Mouse (Mus musculus) MEL (cell line): Measurements from ENCODE around the gene Socs7.

ENCODE experiments used
- CHD2 ChIP-seq: IDR thresholded peaks from 2 replicates; pipeline ENCODE4 v1.6.1; 2011; ENCODE audit warnings: low read length, improper control_type of control experiment
- CTCF ChIP-seq, 3 experiments: IDR thresholded peaks in 2 of 3; conservative IDR thresholded peaks in 1 of 3; 2 replicates each; pipeline ENCODE4 v1.5.1; 2011 to 2012; ENCODE audit warnings: low read length in 3 of 3, low read depth in 2 of 3, mild to moderate bottlenecking in 2 of 3, improper control_type of control experiment in 1 of 3, inconsistent platforms in 1 of 3, mixed read lengths in 1 of 3, moderate library complexity in 1 of 3; ENCODE audit not compliant: control insufficient read depth in 1 of 3, insufficient read depth in 1 of 3, poor library complexity in 1 of 3, severe bottlenecking in 1 of 3
- EP300 ChIP-seq, 2 experiments: IDR thresholded peaks; 2 replicates each; pipeline ENCODE4 v1.6.1; 2011; ENCODE audit warnings: improper control_type of control experiment in 2 of 2, low read length in 2 of 2, low read depth in 1 of 2, mild to moderate bottlenecking in 1 of 2
- HCFC1 ChIP-seq: IDR thresholded peaks from 2 replicates; pipeline ENCODE4 v1.6.1; 2012; ENCODE audit warnings: low read depth, mild to moderate bottlenecking, inconsistent platforms, low read length, improper control_type of control experiment, moderate library complexity
- JUND ChIP-seq: IDR thresholded peaks from 2 replicates; pipeline ENCODE4 v1.6.1; 2011; ENCODE audit warnings: low read depth, mild to moderate bottlenecking, improper control_type of control experiment, low read length
- KAT2A ChIP-seq: conservative IDR thresholded peaks from 2 replicates; pipeline ENCODE4 v1.6.1; 2012; ENCODE audit warnings: low read depth, low read length, improper control_type of control experiment, inconsistent platforms
- MAX ChIP-seq: IDR thresholded peaks from 2 replicates; pipeline ENCODE4 v1.6.1; 2011; ENCODE audit warnings: low read length, improper control_type of control experiment
- MAZ ChIP-seq: IDR thresholded peaks from 2 replicates; pipeline ENCODE4 v1.6.1; 2012; ENCODE audit warnings: low read depth, mild to moderate bottlenecking, inconsistent platforms, low read length, improper control_type of control experiment
- POLR2A ChIP-seq, 2 experiments: IDR thresholded peaks; 2 replicates each; pipeline ENCODE4 v1.6.1; 2011 to 2012; ENCODE audit warnings: low read length in 2 of 2, mild to moderate bottlenecking in 2 of 2, control low read depth in 1 of 2, improper control_type of control experiment in 1 of 2, low read depth in 1 of 2, moderate library complexity in 1 of 2; ENCODE audit not compliant: control insufficient read depth in 1 of 2, insufficient read depth in 1 of 2, poor library complexity in 1 of 2
- POLR2AphosphoS2 ChIP-seq: IDR thresholded peaks from 2 replicates; pipeline ENCODE4 v1.6.1; 2011; ENCODE audit warnings: low read length, improper control_type of control experiment
- RAD21 ChIP-seq: IDR thresholded peaks from 2 replicates; pipeline ENCODE4 v1.6.1; 2011; ENCODE audit warnings: mild to moderate bottlenecking, low read depth, low read length, improper control_type of control experiment
- USF1 ChIP-seq: IDR thresholded peaks from 2 replicates; pipeline ENCODE4 v1.6.1; 2014; ENCODE audit warnings: low read depth, mild to moderate bottlenecking, inconsistent platforms, low read length, improper control_type of control experiment, moderate library complexity
- ZMIZ1 ChIP-seq: IDR thresholded peaks from 2 replicates; pipeline ENCODE4 v1.6.1; 2012; ENCODE audit warnings: low read depth, mild to moderate bottlenecking, inconsistent platforms, low read length, improper control_type of control experiment, moderate library complexity

- TF ChIP-seq CHD2 (no peak), CTCF (IDR thresholded peaks at IDR 0.05 in 2 of 3, conservative IDR thresholded peaks at IDR 0.05 in 1 of 3; ENCODE audit: control insufficient read depth in 1 of 3, insufficient read depth in 1 of 3, low read depth in 2 of 3, low read length in 3 of 3, poor library complexity in 1 of 3, severe bottlenecking in 1 of 3) (no peak), KAT2A (no peak; the same call in 1 of the 2 replicates), POLR2AphosphoS2 (peak; percentile 89), POLR2A (IDR thresholded peaks at IDR 0.05; ENCODE audit: control insufficient read depth in 1 of 2, insufficient read depth in 1 of 2, low read depth in 1 of 2, low read length in 2 of 2, poor library complexity in 1 of 2) (peak; percentile 97 to 99), EP300 (IDR thresholded peaks at IDR 0.05; ENCODE audit: low read depth in 1 of 2, low read length in 2 of 2) (no peak; a peak in 1 of 4 replicates), RAD21 (no peak), MAX (peak; percentile 78), HCFC1 (peak; percentile 90), ZMIZ1 (peak; percentile 95), JUND (no peak), MAZ (peak; percentile 91; the same call in 1 of the 2 replicates), USF1 (peak; percentile 87)
These were observed 46.5 kb upstream of the Socs7 start, which contains the start of gene Mrpl45 for GRCm38 (mm10) chr11:97315504-97316503.
